Mouse (Mus musculus) lung, adult 2 months (tissue): Measurements from ENCODE around the gene Ebf3.

Experiments
- CTCF ChIP-seq: fragments of 200-500 bp; IDR thresholded peaks from 2 replicates; pipeline ENCODE4 v1.5.1; 2011; ENCODE audit warnings: mild to moderate bottlenecking, low read length, control low read depth; ENCODE audit not compliant: insufficient read depth
- POLR2A ChIP-seq: fragments of 200-500 bp; IDR thresholded peaks from 2 replicates; pipeline ENCODE4 v1.6.1; 2011; ENCODE audit warnings: low read depth, mild to moderate bottlenecking, control low read depth, low read length, borderline replicate concordance; ENCODE audit errors: extremely low read depth

- TF ChIP-seq CTCF (no peak), POLR2A (no peak)
Observed at GRCm38 (mm10) chr7:137268452-137269155, 45.6 kb downstream of the Ebf3 start.
